Mouse (Mus musculus) urinary bladder, postnatal 25 days (tissue): ENCODE results near the gene Hmg20a.

ENCODE experiments used
- DNase-seq: peaks from one replicate; pipeline ENCODE4 v3.0.0; 2022; ENCODE audit warnings: low spot score

The Hmg20a gene

DNA sequence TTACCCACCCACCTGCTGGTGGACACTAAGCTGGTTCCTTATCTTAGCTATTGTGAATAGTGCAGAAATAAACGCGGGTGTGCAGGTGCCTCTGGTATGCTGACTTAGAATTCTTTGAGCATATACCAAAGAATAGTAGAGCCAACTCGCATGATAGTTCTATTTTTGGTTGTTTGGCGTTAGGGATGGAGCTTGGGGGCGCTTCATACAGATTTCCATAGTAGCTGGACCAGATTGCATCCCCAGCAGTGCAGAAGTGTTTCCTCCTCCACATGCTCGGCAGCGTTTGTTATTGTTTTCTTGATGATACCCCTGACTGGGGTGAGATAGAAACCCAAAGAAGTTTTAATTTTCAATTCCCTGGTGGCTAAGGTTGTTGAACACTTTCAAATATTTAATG is 21.3 kb downstream of the Hmg20a start:
- DNase-seq = no peak

GRCm38 (mm10) chr9:56451570-56451969 is 33.2 kb downstream of the Hmg20a start:
- no peak for DNase-seq

- DNase-seq = no peak
Measured at GRCm38 (mm10) chr9:56453038-56453815, 34.8 kb downstream of the Hmg20a start.

DNA sequence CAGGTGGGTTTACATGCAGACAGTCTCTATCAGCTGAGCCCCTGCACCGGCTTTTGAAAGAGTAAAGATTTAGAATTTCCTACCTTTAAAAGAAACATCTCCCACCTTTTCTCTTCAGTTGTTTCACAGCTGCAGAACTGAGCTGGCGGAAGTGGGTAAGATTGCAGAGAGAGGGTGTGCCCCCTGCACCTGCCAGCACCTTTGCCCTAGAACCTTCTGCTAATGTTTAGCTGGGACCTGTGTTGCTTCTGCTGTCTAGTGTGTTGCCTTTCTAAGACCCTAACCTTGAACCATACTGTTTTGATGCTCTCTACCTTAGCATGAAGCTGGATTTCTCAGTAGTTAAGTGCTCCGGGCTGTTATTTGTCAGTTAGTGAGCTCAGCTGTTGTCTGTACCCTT is 38.0 kb downstream of the Hmg20a start:
- no peak for DNase-seq

GRCm38 (mm10) chr9:56460987-56461386 is 42.6 kb downstream of the Hmg20a start:
- no peak for DNase-seq

- no peak for DNase-seq
Measured at GRCm38 (mm10) chr9:56462606-56463005, 44.2 kb downstream of the Hmg20a start.

DNA sequence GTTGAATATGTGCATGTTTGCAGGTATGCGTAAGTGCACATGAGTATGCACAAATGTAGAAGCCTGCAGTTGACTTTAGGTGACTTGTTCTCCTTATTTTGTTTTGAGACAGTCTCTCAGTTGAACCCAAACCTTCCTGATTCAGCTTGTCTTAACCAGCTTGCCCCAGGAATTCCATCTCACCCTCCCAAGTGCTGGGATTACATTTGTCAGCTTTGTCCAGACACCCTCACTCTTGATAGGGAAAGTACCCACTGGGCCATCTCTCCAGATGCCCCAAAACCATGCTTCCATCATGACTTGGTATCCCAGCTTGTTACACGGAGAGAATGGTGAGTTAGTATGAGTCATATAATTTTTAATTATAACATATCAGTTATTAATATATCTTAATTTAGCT is 44.6 kb downstream of the Hmg20a start:
- DNase-seq = no peak

DNA sequence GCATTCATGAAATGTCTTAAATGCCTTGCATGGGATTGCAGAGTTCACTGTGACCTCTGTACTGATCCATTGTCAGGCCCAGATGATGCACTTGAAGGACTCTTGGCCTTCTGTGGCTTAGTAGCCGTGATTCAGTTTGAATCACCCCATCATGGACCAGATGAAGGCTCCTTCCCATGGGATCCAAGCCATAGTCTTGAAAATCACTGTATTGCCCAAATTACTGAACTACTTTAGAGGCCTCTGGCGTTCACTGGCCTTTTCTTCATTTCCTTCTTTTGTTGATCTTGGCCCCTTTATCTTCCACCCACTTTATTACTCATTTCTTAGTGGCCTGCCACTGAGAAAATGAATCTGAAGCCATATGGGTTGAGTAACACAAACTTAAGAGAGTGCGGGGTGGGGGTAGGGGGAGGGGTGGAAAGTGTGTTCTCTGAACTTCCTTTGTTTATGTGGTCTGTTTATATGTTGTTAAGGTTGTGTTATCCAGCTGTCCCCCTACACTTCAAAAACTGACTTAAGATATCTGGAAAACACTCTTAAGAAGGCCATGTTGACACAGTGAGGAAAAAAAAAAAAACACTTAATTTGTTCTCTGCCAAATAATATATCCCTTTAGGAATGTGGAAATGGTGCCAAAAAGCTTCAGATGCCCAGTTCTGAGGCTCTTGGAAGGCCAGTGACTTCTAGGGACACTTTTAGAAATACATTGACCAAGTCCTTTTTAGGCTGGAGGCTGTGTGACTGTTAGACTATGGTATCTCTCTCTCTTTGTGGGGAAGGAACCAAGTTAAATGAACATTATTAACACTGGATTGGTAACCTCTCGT is 45.5 kb downstream of the Hmg20a start:
- DNase-seq = no peak

GRCm38 (mm10) chr9:56464863-56465654 is 46.6 kb downstream of the Hmg20a start:
- peak; percentile 26 for DNase-seq

DNA sequence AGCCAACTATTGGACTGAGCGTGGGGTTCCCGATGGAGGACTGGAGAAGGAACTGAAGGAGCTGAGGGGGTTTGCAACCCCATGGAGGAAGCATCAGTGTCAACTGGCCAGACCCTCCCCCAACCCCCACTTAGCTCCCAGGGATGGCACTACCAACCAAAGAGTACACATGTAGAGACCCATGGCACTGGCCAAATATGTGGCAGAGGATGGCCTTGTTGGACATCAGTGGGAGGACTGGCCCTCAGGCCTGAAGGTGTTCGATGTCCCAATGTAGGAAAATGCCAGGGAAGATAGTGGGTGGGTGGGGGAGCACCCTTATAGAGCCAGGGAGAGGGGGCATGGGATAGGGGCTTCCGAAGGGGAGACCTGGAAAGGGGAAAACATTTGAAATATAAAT is 47.8 kb downstream of the Hmg20a start:
- DNase-seq = no peak

DNA sequence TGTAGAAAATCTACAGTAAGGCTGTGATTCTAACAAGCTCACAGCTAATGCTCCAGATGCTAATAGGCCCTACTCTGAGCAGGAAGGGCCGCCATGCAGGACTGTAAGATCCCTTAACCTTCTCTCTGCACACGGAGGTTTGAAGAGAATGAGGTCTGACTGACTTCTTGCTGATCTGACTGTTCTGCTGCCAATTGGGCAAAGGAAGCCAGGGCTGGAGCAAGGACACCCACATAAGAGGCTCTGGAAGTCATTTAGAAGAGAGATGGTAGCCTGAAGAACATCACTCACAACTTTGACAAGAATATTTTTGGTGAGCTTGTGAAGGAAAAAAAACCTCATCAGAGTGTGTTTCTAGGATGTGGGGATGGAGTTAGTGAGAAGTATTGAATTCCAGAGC is 51.2 kb downstream of the Hmg20a start:
- no peak for DNase-seq

DNA sequence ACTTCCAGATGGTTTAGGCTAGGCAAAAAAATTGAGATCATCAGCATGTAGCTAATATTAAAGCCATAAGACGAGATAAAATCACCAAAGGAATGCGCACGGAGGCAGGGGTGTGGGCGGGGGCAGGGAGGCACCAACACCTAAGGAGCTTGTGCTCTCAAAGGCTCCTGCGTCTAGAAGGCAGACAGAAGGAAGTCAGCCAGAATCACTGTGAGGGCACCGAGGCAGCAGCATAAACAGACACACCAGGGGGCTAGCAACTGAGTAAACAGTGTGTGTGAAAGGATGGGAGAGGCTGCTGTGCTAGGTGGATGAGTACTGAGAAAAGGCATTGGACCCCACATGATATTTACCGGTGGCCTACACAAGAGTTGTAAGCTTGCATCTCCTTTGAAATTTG is 51.9 kb downstream of the Hmg20a start:
- no peak for DNase-seq

DNA sequence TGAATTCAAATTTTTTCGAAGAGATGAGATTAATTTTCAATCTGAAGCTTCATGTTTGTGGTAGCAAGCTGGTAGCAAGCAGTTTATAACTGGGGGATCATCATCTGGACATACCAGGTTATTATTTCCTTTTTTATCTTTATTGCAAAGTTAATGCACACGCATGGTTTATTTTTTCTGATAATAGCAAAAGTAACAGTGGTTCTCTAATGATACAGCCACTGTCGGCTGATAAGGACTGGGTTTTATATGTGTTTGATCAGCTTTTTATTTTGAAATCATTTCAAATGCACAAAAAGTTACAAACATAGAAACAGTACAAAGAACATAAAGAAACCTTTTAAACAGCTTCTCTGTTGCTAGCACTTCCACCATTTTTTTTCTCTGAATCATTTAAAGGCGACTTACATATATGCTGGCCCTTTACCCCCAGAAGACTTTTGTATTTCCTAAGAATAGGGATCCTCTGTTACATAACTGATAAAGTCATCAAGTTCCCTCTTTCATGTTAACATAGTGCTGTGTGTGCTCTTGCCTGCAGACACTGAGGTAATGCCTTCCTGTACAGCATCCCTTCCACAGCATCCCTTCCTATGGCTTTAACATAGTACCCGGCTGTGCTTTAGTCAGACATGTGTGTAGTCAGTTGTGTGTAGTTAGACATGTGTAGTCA is 60.7 kb downstream of the Hmg20a start:
- no peak for DNase-seq

- no peak for DNase-seq
Measured at GRCm38 (mm10) chr9:56482623-56483022, 64.2 kb downstream of the Hmg20a start.

GRCm38 (mm10) chr9:56485423-56485822 is 67.0 kb downstream of the Hmg20a start:
- DNase-seq = no peak

DNA sequence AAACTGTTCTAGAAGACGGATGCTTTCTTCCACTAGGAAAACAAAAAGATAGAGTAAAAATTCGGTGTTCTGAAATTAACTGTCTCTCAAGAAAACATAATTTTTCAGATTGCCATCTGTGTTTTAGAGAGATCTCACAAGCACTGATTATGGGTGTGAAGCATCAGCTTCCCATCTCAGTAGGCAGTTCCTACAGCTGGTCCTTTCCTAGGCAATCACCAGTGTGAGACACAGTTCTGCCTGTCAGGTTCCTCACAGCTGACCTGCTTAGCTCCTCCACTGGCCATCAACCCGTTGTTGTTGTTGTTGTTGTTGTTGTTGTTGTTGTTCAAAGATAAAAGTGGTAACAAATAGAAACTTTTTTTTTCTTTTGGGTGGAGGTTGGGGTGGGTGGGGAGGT is 67.7 kb downstream of the Hmg20a start:
- DNase-seq = no peak

GRCm38 (mm10) chr9:56487651-56488050 is 69.2 kb downstream of the Hmg20a start:
- DNase-seq = no peak

- DNase-seq = no peak
Measured at GRCm38 (mm10) chr9:56492391-56492790, 74.0 kb downstream of the Hmg20a start.

DNA sequence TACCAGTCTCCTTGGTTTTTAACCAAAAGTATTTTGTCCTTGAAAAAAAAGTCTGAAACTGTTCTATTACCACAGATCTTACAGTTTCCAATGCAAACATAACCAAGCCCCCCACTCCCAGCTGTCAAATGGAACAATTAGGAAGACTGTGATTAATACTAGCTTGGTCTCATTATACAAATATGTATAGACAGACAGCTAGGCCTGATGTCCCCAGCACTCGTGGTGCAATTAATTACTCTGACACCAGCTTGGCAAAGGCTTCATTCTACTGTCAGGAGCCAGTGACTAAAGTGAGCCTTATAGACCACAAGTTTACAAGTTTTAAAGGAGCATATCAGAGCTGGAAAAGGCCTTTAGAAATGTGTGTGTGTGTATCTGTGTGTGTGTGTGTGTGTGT is 74.5 kb downstream of the Hmg20a start:
- no peak for DNase-seq

DNA sequence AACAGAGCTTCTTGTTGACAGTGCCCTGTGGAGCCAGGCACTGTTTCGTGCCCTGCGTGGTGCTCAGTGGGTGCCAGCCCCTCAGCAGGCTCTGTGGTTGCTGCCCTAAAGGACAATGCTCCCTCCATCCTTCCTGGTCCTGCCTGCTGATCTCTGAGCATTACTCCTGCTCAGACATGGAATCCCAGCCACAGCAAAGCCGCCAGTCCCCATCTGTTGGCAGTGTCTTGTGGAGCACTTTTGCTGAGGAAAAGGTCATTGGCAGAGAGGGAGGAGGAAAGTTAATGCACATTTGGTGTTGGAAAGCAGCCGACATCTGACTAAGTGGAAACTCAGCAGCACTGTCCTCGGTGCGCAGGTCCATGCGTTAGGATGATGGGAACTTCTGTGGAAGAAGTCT is 76.7 kb downstream of the Hmg20a start:
- no peak for DNase-seq

DNA sequence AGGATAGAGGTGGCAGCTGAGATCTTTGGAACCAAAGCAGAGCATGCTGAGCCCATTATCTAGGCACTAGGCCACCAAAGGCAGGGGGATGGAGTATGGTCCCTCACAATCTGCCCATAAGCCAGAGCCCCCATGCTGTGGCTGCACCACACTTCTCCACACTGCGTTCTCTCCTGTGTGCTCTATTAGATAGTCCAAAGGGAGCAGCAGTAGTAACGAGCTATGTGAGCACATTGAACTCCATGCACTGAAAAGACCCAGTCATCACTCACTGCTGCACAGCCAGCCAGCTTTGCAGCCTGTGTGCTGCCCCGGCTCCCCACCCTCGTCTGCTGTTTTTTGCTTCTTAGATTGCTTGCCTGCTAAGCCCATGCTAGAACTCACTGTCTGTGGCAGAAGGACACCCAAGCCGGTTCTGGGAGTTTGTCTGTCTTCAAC is 77.4 kb downstream of the Hmg20a start:
- DNase-seq = no peak

DNA sequence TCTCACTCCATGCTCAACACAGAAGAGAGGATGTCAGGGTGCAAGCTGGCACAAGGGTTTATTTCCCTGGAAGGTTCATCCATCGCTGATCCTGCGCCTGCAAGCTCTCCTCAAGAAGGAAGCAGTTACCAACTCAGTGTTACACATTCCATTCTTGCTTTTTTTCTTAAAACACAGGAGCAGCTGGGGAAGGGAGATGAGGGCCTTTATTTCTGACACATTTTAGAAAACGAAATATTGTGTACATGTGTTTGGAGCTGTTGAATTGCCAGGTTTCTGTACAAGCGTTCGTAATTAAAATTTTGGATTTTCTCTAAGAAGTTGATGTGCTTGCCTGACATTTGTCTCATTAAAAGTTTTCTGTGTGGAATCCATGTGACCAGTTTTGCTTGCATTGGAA is 78.2 kb downstream of the Hmg20a start:
- no peak for DNase-seq
